Mouse (Mus musculus): ENCODE results near the gene Ggt1. TPM values are rescaled to one million over a fixed set of nuclear protein-coding genes. Genes with fewer than 3 reads are reported as not detected.
A peak's percentile ranks its signal among the peaks of the same experiment; 100 is the strongest.

The Ggt1 gene
- polyA plus RNA-seq, 1 experiment from 2014 or later, result 1.8 TPM

DNA sequence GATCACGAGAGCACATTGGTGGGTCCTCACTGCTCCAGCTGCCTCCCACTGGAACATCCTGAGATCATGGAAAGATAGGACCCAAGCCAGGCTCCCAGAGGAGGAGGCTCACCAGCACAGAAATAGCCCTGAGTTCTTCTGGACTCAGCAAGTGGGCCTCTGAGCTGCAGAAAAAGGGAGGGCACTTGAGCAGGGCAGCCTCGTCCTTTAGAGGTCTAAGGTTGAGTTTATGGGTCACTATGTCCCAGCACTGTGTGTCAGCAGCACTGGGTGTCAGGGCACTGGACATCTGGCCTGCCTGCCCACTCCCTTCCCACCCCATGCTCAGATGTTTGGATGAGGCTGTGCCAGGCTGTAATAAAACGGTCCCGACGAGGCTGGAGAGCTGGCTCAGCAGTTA is 26.9 kb downstream of the Ggt1 start:
- Histone ChIP-seq H3K27ac (no peak overlapping the region), H3K4me2 (no peak overlapping the region), H3K9me3 (no peaks in the 10 kb centered on the region), H3K4me3 (no peak overlapping the region), H3K36me3 (no peaks in the 10 kb centered on the region), H3K4me1 (replicated peaks) (peaks cover 15% of the 10 kb centered on the region), H3K9ac (no peak overlapping the region), H3K27me3 (peaks cover 7% of the 10 kb centered on the region)
- no peak for ATAC-seq (ENCODE audit: low FRiP score)
- WGBS, result 64% methylated on average over 5 of the region's 5 CpGs

DNA sequence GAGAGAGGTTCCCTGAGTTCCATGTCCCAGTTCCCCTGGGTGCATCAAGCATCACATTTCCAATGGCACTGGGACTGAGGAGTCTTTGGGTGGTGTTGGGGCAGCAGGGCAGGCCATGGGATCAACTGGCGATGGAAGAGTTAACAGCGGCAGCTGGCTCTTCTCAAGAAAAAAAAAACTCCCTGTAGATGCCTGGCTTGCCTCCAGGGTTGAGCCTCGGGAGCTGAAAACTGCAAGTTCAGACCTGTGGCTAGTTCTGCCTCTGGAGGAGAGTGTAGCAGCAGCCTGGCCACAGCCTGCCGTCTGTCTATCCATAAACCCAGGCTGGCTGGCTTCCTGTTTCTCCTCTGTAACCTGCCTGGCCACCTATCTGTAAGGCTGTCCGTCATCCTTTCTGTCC is 27.7 kb downstream of the Ggt1 start, which contains the start of gene Ggt5:
Gene Ggt5 (plus strand): TSS at position 212 of the 400 bp plus-strand sequence.
- H3K27ac ChIP-seq, result no peak within 1 kb of the TSS
- 31% methylated on average over 5 of the region's 5 CpGs for WGBS
- no peak within 1 kb of the TSS for H3K4me3 ChIP-seq
- H3K4me2 ChIP-seq, result no peak within 1 kb of the TSS
- ATAC-seq (ENCODE audit: low FRiP score), result no peak
- no peaks in the 10 kb centered on the region for H3K36me3 ChIP-seq
- peak within 1 kb of the TSS; percentile 19; the same call in 1 of the 2 replicates for H3K9ac ChIP-seq
- peaks cover 15% of the 10 kb centered on the region for H3K4me1 ChIP-seq (replicated peaks)
- H3K9me3 ChIP-seq, result no peaks in the 10 kb centered on the region
- peaks cover 7% of the 10 kb centered on the region for H3K27me3 ChIP-seq

GRCm38 (mm10) chr10:75589651-75590050 is 28.2 kb downstream of the Ggt1 start:
- H3K9ac ChIP-seq, result peak overlapping the region; percentile 19; the same call in 1 of the 2 replicates
- 81% methylated on average over 16 of the region's 16 CpGs for WGBS

DNA sequence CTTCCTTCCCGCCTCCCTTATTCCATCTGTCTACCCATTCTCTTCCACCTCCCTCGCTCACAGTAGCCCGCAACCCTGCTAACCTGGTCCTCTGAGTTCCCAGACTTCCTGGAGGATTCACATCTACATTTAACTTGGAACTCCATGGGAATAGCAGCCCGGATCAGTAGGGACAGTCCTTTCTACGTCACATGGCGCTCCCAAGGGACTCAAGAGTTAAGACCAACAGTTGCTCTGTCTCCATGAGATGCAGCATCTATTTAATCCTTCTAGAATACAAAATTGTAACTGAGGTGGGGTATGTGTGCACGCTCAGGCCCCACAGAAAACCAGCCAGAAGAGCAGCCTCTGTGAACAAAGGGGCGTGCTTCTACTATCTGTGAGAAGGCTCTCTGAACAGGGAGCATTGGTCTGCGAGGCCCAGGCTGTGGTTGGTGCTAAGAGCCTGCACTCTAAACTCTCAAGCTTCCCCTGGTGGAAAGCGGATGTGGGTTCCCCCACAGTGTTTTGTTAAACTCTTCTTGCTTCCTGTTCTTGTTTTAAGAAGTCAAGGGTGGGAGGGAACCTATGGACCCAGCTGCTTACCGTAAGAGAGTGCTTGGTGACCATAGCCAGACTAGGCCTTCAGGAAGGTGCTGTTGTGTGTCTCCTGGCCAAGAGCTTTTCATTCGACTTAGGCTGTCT is 29.9 kb downstream of the Ggt1 start:
- Histone ChIP-seq H3K4me2 (no peak overlapping the region), H3K27ac (no peak overlapping the region), H3K27me3 (no peaks in the 10 kb centered on the region), H3K9me3 (no peaks in the 10 kb centered on the region), H3K36me3 (no peaks in the 10 kb centered on the region), H3K4me1 (replicated peaks) (peaks cover 9% of the 10 kb centered on the region), H3K4me3 (no peak overlapping the region), H3K9ac (no peak overlapping the region)
- 79% methylated on average over 12 of the region's 12 CpGs for WGBS
- no peak for ATAC-seq (ENCODE audit: low FRiP score)

More at GRCm38 (mm10) chr10:75589651-75590050, 28.2 kb downstream of the Ggt1 start:
- Histone ChIP-seq H3K27ac (no peak overlapping the region), H3K27me3 (peaks cover 7% of the 10 kb centered on the region), H3K4me2 (no peak overlapping the region), H3K4me3 (no peak overlapping the region), H3K9me3 (no peaks in the 10 kb centered on the region), H3K36me3 (no peaks in the 10 kb centered on the region), H3K4me1 (replicated peaks) (peaks cover 15% of the 10 kb centered on the region)
- no peak for ATAC-seq (ENCODE audit: low FRiP score)

GRCm38 (mm10) chr10:75592585-75592984 is 31.2 kb downstream of the Ggt1 start:
- no peak overlapping the region for H3K4me3 ChIP-seq
- H3K36me3 ChIP-seq, result no peaks in the 10 kb centered on the region
- no peak for ATAC-seq (ENCODE audit: low FRiP score)
- no peaks in the 10 kb centered on the region for H3K27me3 ChIP-seq
- WGBS, result 86% methylated on average over 7 of the region's 7 CpGs
- no peak overlapping the region for H3K4me2 ChIP-seq
- no peak overlapping the region for H3K27ac ChIP-seq
- H3K9ac ChIP-seq, result no peak overlapping the region
- H3K4me1 ChIP-seq (replicated peaks), result peaks cover 9% of the 10 kb centered on the region
- H3K9me3 ChIP-seq, result no peaks in the 10 kb centered on the region

GRCm38 (mm10) chr10:75595981-75596380 is 34.6 kb downstream of the Ggt1 start:
- 84% methylated on average over 8 of the region's 8 CpGs for WGBS
- H3K4me3 ChIP-seq, result no peak overlapping the region
- no peaks in the 10 kb centered on the region for H3K4me1 ChIP-seq (replicated peaks)
- no peak overlapping the region for H3K9ac ChIP-seq
- H3K27ac ChIP-seq, result no peak overlapping the region
- H3K27me3 ChIP-seq, result no peaks in the 10 kb centered on the region
- 0 out of 2 replicates have a peak, but pooled peaks cover 4% of the 10 kb centered on the region for H3K9me3 ChIP-seq
- no peaks in the 10 kb centered on the region for H3K36me3 ChIP-seq
- no peak overlapping the region for H3K4me2 ChIP-seq
- no peak for ATAC-seq (ENCODE audit: low FRiP score)

- no peak overlapping the region for H3K4me2 ChIP-seq
- no peak for ATAC-seq (ENCODE audit: low FRiP score)
- 87% methylated on average over 7 of the region's 7 CpGs for WGBS
- H3K4me3 ChIP-seq, result no peak overlapping the region
- no peak overlapping the region for H3K27ac ChIP-seq
- no peaks in the 10 kb centered on the region for H3K4me1 ChIP-seq (replicated peaks)
- no peak overlapping the region for H3K9ac ChIP-seq
- H3K9me3 ChIP-seq, result 0 out of 2 replicates have a peak, but pooled peaks cover 4% of the 10 kb centered on the region
- no peaks in the 10 kb centered on the region for H3K27me3 ChIP-seq
- H3K36me3 ChIP-seq, result no peaks in the 10 kb centered on the region
These were observed 38.9 kb downstream of the Ggt1 start for GRCm38 (mm10) chr10:75600189-75600730.

DNA sequence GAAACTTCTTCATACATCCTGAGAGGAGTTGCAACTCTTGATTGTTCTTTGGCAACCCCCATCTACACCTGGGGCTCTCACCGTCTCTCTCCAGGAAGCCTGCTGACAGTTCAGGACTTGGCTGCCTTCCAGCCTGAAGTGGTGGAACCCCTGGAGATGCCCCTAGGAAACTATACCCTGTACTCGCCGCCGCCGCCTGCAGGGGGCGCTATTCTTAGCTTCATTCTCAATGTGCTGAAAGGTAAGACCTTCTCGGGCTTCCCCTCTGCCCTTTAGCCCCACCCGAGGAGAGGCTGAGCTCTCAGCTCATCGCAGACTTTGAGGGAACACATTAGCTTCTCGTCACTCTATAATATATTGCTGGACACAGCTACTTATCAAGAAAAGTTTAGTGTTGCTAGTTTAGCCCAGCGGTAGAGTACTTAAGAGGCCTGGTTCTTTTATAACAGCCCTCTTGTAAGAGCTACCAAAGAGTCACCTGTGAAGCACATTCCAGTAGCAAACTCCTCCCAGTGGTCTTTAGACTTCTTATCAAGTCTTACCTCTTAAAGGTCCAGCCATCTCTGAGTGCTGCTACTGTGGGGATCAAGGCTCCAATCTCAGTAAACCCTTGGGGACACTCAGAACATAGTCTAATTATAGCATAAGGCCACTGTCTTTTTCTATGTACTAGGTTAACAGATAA is 43.9 kb downstream of the Ggt1 start:
- Histone ChIP-seq H3K4me2 (no peak overlapping the region), H3K4me3 (no peak overlapping the region), H3K9ac (no peak overlapping the region), H3K9me3 (no peaks in the 10 kb centered on the region), H3K27ac (no peak overlapping the region), H3K36me3 (no peaks in the 10 kb centered on the region), H3K4me1 (replicated peaks) (no peaks in the 10 kb centered on the region), H3K27me3 (no peaks in the 10 kb centered on the region)
- 48% methylated on average over 11 of the region's 11 CpGs for WGBS
- no peak for ATAC-seq (ENCODE audit: low FRiP score)

DNA sequence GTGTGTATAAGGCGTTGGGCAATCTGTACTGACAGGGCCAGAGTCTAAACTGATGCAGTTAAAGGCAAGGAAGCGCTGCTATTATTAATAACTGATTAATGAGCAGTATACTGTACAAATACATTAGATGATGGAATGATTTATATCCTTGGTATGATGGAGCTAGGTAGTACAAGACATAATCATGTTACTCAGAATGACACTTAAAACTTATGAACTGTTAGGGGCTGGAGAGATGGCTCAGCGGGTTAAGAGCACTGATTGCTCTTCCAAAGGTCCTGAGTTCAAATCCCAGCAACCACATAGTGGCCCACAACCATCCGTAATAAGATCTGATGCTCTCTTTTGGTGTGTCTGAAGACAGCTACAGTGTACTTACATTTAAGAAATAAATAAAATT is 45.8 kb downstream of the Ggt1 start:
- H3K27ac ChIP-seq, result no peak overlapping the region
- no peaks in the 10 kb centered on the region for H3K9me3 ChIP-seq
- H3K4me1 ChIP-seq (replicated peaks), result no peaks in the 10 kb centered on the region
- WGBS, result 88% methylated on average over 4 of the region's 4 CpGs
- no peak overlapping the region for H3K9ac ChIP-seq
- H3K4me3 ChIP-seq, result no peak overlapping the region
- ATAC-seq (ENCODE audit: low FRiP score), result no peak
- no peaks in the 10 kb centered on the region for H3K27me3 ChIP-seq
- no peak overlapping the region for H3K4me2 ChIP-seq
- no peaks in the 10 kb centered on the region for H3K36me3 ChIP-seq

- no peak overlapping the region for H3K4me3 ChIP-seq
- no peak overlapping the region for H3K27ac ChIP-seq
- H3K4me1 ChIP-seq (replicated peaks), result no peaks in the 10 kb centered on the region
- H3K9ac ChIP-seq, result no peak overlapping the region
- no peaks in the 10 kb centered on the region for H3K9me3 ChIP-seq
- 84% methylated on average over 11 of the region's 11 CpGs for WGBS
- H3K36me3 ChIP-seq, result no peaks in the 10 kb centered on the region
- no peak overlapping the region for H3K4me2 ChIP-seq
- no peak for ATAC-seq (ENCODE audit: low FRiP score)
- no peaks in the 10 kb centered on the region for H3K27me3 ChIP-seq
These were observed 47.6 kb downstream of the Ggt1 start for GRCm38 (mm10) chr10:75608975-75609374.

DNA sequence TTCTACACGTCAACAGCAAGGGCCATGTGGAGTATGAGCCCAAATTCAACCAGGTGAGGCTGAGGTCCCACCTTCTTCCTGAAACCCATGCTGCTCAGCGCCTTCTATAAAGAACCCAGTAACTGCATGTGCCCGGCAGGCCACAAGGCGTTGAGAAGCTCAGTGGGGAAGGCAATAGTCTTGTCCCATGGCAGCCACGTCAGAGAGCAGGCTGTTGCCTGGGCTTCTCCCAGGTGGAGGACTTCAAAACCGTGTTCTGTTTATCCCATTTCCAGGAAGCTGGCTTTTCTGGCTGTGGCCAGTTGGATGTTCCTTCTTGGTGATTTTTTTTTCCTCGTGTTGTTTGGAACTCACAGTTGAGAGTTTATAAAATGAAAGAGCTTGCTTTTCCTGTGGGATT is 49.1 kb downstream of the Ggt1 start:
- Histone ChIP-seq H3K4me2 (no peak overlapping the region), H3K9me3 (no peaks in the 10 kb centered on the region), H3K9ac (no peak overlapping the region), H3K27me3 (no peaks in the 10 kb centered on the region), H3K36me3 (no peaks in the 10 kb centered on the region), H3K27ac (no peak overlapping the region), H3K4me1 (replicated peaks) (no peaks in the 10 kb centered on the region), H3K4me3 (no peak overlapping the region)
- no peak for ATAC-seq (ENCODE audit: low FRiP score)
- 65% methylated on average over 7 of the region's 7 CpGs for WGBS

DNA sequence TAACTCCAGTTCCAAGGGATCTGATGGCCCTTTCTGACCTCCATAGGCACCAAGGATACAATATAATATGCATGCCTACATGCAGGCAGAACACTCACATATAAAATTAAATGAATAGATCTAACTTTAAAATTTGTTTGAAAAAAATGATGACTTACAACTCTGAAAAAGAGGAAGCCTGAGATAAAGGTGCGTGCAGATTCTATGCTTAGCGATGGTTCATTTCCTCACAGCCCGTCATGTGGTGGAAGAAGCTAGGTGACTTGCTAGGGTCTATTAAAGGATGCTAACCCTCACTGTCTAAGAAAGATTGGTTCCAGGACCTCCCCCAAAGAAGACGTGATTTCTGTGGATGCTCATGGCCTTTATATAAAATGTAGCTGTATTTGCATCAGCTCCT is 54.6 kb downstream of the Ggt1 start:
- WGBS, result 92% methylated on average over 4 of the region's 4 CpGs
- Histone ChIP-seq H3K36me3 (no peaks in the 10 kb centered on the region), H3K4me3 (no peak overlapping the region), H3K9ac (no peak overlapping the region), H3K4me2 (no peak overlapping the region), H3K9me3 (no peaks in the 10 kb centered on the region), H3K27ac (no peak overlapping the region), H3K27me3 (no peaks in the 10 kb centered on the region), H3K4me1 (replicated peaks) (no peaks in the 10 kb centered on the region)
- ATAC-seq (ENCODE audit: low FRiP score), result no peak

Data from hindbrain, embryonic 13.5 days (tissue).